Mouse (Mus musculus) embryonic facial prominence, embryonic 10.5 days (tissue): ENCODE results near the gene Gm7697. TPM values are rescaled to one million over a fixed set of nuclear protein-coding genes. Genes with fewer than 3 reads are reported as not detected.
"Not testable (repeated sequence)": the region's sequence is repeated elsewhere in the genome, so short reads cannot be mapped to it uniquely, and the experiment has no call there.

ENCODE experiments used
- DNase-seq: peaks from one replicate; pipeline ENCODE4 v3.0.0-alpha.2; 2017; ENCODE audit warnings: low spot score
- H3K27ac ChIP-seq: fragments of 300-500 bp; sonication (generic); replicated peaks from 2 replicates; pipeline ENCODE4 v1.5.1; 2016; ENCODE audit warnings: mild to moderate bottlenecking
- H3K27me3 ChIP-seq: fragments of 300-500 bp; sonication (generic); replicated peaks from 2 replicates; pipeline ENCODE4 v1.6.1; 2016; ENCODE audit warnings: low read depth, mild to moderate bottlenecking; ENCODE audit not compliant: poor library complexity, severe bottlenecking
- H3K36me3 ChIP-seq: fragments of 300-500 bp; sonication (generic); replicated peaks from 2 replicates; pipeline ENCODE4 v1.6.1; 2016; ENCODE audit warnings: mild to moderate bottlenecking, moderate library complexity
- H3K4me1 ChIP-seq: fragments of 300-500 bp; sonication (generic); 2 replicates; pipeline ENCODE4 v1.6.1; 2016
- H3K4me3 ChIP-seq: fragments of 300-500 bp; sonication (generic); 2 replicates; pipeline ENCODE4 v1.5.1; 2016; ENCODE audit warnings: mild to moderate bottlenecking, moderate library complexity
- H3K9me3 ChIP-seq: fragments of 300-500 bp; sonication (generic); 2 replicates; pipeline ENCODE4 v1.6.1; 2016; ENCODE audit warnings: mild to moderate bottlenecking
- WGBS: fragments of 180-500 bp; shearing (Covaris S2); methylation state at CpG from one replicate; pipeline ENCODE4 v1.1.7; 2016; 5-methylcytosine and 5-hydroxymethylcytosine counted together
- polyA plus RNA-seq: library from polyadenylated mRNA; unstranded; fragments of >200 nt; fragmentation: Nextera tagmentation; extraction: Ambion mirVana; gene quantifications from 2 replicates; pipeline ENCODE4 v1.2.1, GENCODE M21; 2016

The Gm7697 gene
- polyA plus RNA-seq, result not detected in 2 replicates

GRCm38 (mm10) chr8:69522876-69523275 is at the start of gene Gm7697:
Gene Gm7697, minus strand, starts transcription at chr8:69522976.
- H3K36me3 ChIP-seq, H3K27me3 ChIP-seq, H3K27ac ChIP-seq, H3K4me1 ChIP-seq, H3K9me3 ChIP-seq, DNase-seq, H3K4me3 ChIP-seq: not testable (repeated sequence)
- WGBS, result 93% methylated on average over 2 of the region's 3 CpGs

GRCm38 (mm10) chr8:69551249-69551648 is 28.5 kb upstream of the Gm7697 start:
- H3K4me1 ChIP-seq, H3K27me3 ChIP-seq, H3K4me3 ChIP-seq, DNase-seq, H3K27ac ChIP-seq, H3K9me3 ChIP-seq, H3K36me3 ChIP-seq: not testable (repeated sequence)
- WGBS, result 56% methylated on average over 2 of the region's 2 CpGs

DNA sequence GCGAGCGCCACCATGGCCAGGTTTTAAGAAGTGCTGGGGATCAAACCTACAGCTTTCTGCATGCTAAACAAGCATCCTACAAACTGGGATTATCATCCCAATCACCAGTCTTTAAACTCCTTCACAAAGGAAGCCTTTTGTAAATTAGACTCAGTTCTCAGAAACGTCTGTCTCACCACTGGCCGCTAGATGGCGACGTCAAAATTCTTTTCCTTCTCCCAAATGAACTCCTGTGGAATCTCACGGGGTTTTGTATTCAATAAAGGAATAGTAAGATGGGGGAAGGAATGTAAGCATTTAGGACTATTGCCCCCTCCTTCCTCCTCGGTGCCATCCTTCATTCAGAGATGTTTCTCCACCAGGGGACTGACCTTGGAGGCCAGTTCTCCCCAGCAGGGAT is 26.8 kb upstream of the Gm7697 start:
- 12% methylated on average over 8 of the region's 8 CpGs for WGBS
- not testable (repeated sequence) for H3K9me3 ChIP-seq, H3K4me1 ChIP-seq, H3K36me3 ChIP-seq, H3K4me3 ChIP-seq, H3K27me3 ChIP-seq, H3K27ac ChIP-seq
- peak; percentile 50 for DNase-seq

DNA sequence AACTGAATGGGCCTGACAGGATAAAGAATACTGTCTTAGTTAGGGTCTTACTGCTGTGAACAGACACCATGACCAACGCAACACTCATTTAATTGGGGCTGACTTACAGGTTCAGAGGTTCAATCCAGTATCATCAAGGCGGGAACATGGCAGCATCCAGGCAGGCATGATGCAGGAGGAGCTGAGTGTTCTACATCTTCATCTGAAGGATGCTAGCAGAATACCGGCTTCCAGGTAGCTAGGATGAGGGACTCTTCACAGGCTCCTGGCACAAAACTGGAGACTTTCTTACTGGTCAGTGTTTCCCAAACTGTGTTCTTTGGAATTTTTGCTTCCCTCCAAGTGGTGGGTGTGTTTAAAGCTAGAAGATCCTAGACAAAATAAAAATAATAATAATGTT is 25.3 kb upstream of the Gm7697 start:
- H3K4me3 ChIP-seq, DNase-seq, H3K4me1 ChIP-seq, H3K9me3 ChIP-seq, H3K27me3 ChIP-seq, H3K36me3 ChIP-seq, H3K27ac ChIP-seq: not testable (repeated sequence)
- 86% methylated on average over 3 of the region's 3 CpGs for WGBS

GRCm38 (mm10) chr8:69547208-69547607 is 24.4 kb upstream of the Gm7697 start:
- H3K27me3 ChIP-seq, H3K9me3 ChIP-seq, H3K4me1 ChIP-seq, H3K4me3 ChIP-seq, H3K27ac ChIP-seq, H3K36me3 ChIP-seq: not testable (repeated sequence)
- peak; percentile 9 for DNase-seq
- WGBS, result 67% methylated on average over 7 of the region's 7 CpGs

- H3K4me1 ChIP-seq, H3K4me3 ChIP-seq, H3K27me3 ChIP-seq, H3K27ac ChIP-seq, DNase-seq, H3K9me3 ChIP-seq, H3K36me3 ChIP-seq: not testable (repeated sequence)
- WGBS, result 56% methylated on average over 1 of the region's 1 CpGs
Measured at GRCm38 (mm10) chr8:69545020-69545419, 22.2 kb upstream of the Gm7697 start.

DNA sequence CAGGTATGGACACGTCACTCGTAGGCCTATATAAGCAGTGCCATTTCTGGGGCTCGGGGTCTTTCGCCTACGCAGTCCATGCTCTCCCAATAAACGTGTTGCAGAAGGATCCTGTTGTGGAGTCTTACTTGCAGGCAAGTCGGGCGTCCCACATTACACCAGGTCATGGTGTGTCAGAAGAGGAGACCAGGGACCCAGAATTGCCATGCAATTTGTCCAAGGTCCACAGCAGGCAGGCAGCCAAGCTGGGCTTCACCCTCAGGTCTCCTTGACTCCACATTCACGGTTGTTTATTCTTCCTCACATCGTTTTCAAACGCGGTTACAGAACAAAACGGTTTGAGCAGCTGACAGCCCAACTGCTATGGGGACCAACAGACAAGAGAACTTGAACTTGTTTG is 21.7 kb upstream of the Gm7697 start:
- WGBS, result 92% methylated on average over 13 of the region's 13 CpGs
- H3K27ac ChIP-seq, result not testable (repeated sequence)

GRCm38 (mm10) chr8:69543984-69544383 is 21.2 kb upstream of the Gm7697 start:
- H3K27me3 ChIP-seq, DNase-seq, H3K9me3 ChIP-seq, H3K4me3 ChIP-seq, H3K36me3 ChIP-seq, H3K27ac ChIP-seq, H3K4me1 ChIP-seq: not testable (repeated sequence)
- 93% methylated on average over 6 of the region's 6 CpGs for WGBS

More for the DNA sequence above, 21.7 kb upstream of the Gm7697 start:
- H3K4me3 ChIP-seq, H3K9me3 ChIP-seq, H3K27me3 ChIP-seq, H3K4me1 ChIP-seq, DNase-seq, H3K36me3 ChIP-seq: not testable (repeated sequence)

- 91% methylated on average over 7 of the region's 7 CpGs for WGBS
- H3K27ac ChIP-seq, H3K4me3 ChIP-seq, H3K4me1 ChIP-seq, H3K36me3 ChIP-seq, H3K27me3 ChIP-seq, H3K9me3 ChIP-seq, DNase-seq: not testable (repeated sequence)
Measured at GRCm38 (mm10) chr8:69540764-69541163, 18.0 kb upstream of the Gm7697 start.

GRCm38 (mm10) chr8:69540331-69540730 is 17.6 kb upstream of the Gm7697 start:
- not testable (repeated sequence) for H3K27ac ChIP-seq, H3K4me3 ChIP-seq, H3K9me3 ChIP-seq, H3K4me1 ChIP-seq, H3K27me3 ChIP-seq, H3K36me3 ChIP-seq, DNase-seq
- WGBS, result 45% methylated on average over 1 of the region's 1 CpGs

DNA sequence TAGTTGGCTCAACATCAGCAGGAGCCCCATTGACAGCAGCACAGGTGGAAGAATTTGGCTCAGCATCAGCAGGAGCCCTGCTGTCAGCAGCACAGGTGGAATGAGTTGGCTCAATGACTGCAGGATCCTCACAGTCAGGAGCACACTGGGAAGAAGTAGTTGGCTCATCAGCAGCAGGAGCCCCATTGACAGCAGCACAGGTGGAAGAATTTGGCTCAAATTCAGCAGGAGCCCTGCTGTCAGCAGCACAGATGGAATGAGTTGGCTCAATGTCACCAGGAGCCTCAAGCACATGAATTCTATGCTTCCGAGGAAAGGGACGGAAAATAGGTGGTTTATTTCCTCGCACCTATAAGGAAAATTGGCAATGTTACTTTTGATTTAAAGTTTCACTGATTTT is 47.8 kb downstream of the Gm7697 start:
- H3K9me3 ChIP-seq, H3K4me3 ChIP-seq, H3K27ac ChIP-seq, DNase-seq, H3K27me3 ChIP-seq, H3K4me1 ChIP-seq, H3K36me3 ChIP-seq: not testable (repeated sequence)
- 86% methylated on average over 3 of the region's 3 CpGs for WGBS

DNA sequence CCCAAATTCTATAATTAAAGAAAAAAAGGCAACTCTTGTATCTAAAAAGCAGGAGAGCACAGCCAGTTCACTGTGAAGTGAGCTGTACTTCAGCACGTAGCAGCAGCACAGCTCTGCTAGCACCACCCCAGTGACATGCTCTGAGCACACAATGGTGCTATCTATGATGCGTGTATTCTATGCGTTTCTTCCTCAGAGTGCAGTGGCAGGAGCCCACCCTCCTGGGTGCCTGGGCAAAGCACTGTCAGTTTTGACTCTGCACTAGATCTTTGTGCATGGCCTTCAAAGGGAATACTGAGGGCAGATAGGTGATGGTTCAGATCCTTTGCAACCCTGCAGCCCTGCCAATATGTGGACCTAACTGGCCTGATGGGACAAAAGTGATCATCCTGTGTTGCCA is 69.3 kb downstream of the Gm7697 start, which contains the start of gene Gm9495:
Gene Gm9495 (minus strand): TSS at position 101 of the 400 bp plus-strand sequence.
- not testable (repeated sequence) for H3K9me3 ChIP-seq, H3K4me3 ChIP-seq, H3K4me1 ChIP-seq, H3K36me3 ChIP-seq, H3K27me3 ChIP-seq, DNase-seq, H3K27ac ChIP-seq
- 94% methylated on average over 3 of the region's 3 CpGs for WGBS
